Mouse (Mus musculus): ENCODE measurements around the gene Reg3b.
A peak's percentile ranks its signal among the peaks of the same experiment; 100 is the strongest.
"Not testable (repeated sequence)": the region's sequence is repeated elsewhere in the genome, so short reads cannot be mapped to it uniquely, and the experiment has no call there.

Gene Reg3b

DNA sequence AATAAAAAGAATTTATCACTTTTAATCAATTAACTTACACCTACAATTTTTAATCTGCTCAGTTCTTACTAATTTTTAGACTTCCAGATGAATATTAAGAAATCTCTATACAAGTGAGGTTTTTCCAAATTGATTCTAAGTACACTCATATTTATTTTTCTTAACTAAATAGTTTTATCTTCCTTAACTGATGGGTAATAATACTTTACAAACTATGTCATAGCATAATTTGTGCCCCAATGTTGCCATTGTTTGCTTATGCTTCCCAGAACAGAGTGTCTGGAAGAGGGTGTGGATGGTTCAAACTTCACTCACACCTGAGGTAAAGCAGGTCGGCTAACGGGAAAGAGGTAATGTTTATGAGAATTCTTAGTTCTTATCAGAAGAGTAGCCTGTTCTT is at the start of gene Reg3b:
Gene Reg3b (plus strand): TSS at position 301 of the 400 bp plus-strand sequence.
- DNase-seq = no peak

DNA sequence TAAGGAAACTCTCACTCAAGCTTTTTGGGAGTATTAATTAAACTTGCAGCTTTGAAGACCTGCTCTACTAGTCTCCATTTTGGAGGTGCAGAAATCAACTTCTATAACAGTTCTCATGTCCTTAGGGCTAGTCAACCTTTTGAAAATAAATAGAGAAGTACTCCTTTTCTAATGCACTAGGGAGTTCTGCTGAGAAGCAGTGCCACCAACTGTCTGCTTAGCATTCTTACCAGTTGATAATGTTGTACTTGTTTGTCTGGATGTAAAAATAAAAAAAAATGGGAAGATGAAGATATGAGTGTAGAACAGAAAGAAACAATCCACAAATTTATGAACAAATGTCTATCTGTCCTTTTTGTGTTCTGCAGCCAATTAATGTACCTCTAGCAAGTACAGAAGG is 42.7 kb upstream of the Reg3b start:
- DNase-seq = no peak

DNA sequence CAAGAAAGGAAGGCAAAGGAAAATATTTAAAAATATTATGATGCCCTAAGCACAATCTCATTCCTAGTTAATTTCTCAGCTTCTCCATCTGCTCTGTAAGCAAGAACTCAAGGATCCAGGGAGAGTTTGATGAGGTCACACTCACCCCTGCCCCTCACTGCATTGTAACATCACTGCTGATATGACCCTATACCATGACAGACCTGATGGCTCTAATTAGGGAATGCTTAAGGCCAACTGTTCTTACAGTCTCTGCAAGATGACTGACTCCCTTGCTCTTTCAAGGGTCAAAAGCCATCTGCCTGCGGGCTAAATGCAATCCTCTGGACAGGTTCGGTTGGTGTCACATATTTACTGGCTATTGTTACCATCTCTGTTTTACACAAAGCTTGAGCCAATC is 41.3 kb upstream of the Reg3b start:
- DNase-seq = no peak

DNA sequence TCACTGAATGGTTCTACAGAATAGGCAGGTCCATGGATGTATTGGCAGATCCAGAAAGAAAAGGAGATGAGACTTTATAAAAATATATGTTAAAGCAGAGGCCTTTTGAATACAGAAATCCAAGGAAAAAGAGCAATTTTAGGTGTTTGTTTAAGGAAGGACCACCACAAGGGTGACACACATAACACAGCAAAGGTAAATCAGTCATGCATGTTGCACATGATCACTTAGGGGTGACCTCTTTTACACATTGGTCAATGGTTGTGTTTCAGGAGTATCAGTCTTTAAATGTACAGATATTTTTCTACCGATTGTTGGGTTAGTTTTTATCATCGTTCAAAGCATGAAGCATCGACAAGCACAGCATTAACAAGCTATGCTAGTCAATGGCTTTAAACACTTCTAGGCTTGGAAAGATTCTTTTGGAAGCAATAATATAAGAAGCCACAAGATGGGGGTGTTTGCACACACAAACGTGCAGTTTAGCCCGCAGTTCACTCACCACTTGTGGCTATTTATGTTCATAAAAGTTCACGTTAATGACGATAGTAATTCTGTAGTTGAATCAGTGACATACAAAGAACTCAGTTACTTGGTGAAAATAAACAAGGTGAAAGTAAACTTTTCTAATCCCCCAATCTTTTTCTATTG is 38.4 kb upstream of the Reg3b start:
- DNase-seq = no peak

DNA sequence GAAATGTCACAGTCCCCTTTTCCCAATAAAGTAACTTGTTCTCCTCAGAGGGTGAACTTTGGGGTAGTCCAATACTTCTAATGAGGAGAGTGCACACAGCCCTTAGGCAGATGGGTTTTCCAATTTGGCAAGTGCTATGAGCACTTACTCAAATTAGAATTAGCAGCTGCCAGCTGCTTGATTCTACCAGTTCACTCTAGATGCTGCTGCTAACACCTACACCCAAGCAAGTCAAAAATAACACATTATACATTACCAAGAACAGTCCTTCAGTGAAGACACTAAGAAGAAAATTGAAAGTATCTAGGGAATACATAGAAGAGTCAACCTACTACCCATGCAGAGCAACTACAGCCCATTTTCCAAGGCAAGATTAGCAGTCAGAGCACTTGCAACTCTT is 30.2 kb upstream of the Reg3b start:
- DNase-seq = no peak

DNA sequence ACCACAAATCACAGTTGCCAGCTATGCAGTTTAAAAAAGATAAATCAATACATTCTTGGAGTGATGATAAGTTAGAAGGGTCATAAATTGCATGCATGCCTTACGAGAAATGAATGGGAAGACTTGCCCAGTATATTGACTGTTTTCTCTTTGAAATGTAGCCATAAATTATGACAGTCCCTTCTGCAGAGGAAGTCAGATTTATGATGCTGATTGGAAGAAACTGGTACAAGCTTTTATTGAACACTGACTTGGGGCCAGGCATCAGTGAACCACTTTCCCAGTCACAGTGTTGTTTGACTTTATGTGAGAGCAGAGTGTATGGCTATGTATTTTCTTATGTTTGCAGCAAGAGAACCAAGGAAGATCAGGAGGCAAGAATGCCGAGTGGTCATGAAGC is 28.8 kb upstream of the Reg3b start:
- DNase-seq = no peak

DNA sequence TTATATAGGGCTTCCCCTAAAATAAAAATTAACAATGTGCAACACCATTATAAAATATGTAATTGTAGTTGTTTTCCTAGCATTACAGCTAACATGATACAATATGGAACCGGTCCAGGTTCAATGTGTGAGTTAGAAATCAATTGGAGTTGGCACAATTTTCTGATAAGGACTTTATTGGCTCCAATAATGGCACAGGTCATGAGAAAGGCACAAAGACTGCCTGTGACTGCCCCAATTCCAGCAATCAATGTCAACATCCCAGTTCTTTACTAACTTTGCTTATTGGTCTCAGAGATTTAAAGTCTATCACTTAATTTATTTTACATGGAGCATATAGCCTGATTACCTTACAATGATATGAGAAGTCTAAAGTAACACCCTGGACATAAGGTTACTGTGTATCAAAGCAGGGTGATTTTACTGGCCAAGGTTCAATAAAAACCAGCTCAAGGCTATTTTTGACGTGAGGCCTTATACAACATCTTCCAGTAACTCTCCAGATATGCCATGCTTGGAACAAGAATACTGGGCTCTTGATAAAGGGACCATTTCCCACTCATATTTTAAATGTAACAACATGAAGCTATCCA is 8.4 kb upstream of the Reg3b start:
- DNase-seq = no peak

DNA sequence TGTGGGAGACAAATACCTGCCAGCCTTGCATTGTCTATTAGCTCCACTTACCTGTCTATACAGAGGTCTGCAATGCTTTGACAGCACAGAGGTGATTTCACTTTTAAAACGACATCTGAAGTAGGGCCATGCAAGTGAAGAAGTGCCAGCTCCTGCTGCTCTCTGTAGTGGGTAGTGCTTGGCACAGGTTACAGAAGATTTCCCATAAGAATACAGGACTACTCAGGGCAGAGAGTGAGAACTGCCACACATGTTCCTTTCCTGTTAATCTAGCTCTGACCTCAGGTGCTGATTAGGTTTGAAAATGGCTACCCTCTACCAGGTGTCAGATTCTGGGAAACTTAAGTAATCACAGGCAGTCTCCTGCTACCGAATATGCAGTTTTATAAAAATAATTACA is 8.3 kb downstream of the Reg3b start, which contains the start of gene Reg3d:
Gene Reg3d (minus strand): TSS at position 101 of the 400 bp plus-strand sequence.
- peak; percentile 66 for DNase-seq

DNA sequence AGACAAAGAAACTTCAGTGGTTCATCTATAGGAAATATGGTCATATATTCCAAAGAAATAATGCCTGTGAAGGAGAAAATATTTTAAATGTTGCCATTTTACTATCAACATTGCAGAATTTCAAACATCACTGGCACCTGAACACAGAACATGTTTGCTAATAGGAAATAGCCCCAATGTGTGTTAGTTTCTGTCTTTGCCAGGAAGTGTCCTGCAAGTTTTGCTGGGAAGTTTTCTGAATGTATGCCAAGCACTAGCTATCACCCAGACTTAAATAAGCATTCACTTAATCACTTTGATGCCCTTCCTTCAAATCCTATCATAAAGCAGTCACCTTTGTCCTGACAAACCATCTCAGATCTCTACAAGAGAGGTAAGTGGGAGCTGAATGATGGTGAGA is 10.0 kb downstream of the Reg3b start, which contains the start of gene Reg3a:
Gene Reg3a (plus strand): TSS at position 301 of the 400 bp plus-strand sequence.
- no peak for DNase-seq

DNA sequence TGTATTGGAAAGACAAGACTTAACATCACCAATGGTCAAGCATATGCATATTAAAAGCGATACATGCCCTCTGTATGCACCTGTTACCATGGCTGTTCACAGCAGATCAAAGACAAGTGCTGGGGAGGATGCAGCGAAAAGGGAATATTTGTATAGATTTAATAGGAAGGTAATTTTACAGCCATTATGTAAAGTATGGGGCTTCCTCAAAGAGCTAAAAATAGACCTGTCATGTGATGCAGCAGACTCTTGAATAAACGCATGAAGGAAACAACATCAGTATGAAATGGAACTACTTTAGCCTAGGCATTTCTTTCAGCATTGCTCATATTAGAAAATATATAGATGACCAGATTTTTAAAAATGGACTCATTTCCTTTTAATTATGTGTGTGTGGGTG is 15.2 kb downstream of the Reg3b start:
- no peak for DNase-seq

DNA sequence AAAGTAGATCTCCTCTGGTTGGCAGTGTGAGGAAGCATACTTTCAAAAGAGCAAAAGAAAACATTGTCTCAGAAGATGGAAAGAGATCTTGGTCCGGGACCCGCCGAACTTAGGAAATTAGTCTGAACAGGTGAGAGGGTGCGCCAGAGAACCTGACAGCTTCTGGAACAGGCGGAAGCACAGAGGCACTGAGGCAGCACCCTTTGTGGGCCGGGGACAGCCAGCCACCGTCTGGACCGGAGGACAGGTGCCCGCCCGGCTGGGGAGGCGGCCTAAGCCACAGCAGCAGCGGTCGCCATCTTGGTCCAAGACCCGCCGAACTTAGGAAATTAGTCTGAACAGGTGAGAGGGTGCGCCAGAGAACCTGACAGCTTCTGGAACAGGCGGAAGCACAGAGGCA is 24.9 kb downstream of the Reg3b start, which contains the start of gene Reg2:
Gene Reg2 (plus strand): TSS at position 301 of the 400 bp plus-strand sequence.
- not testable (repeated sequence) for DNase-seq

DNA sequence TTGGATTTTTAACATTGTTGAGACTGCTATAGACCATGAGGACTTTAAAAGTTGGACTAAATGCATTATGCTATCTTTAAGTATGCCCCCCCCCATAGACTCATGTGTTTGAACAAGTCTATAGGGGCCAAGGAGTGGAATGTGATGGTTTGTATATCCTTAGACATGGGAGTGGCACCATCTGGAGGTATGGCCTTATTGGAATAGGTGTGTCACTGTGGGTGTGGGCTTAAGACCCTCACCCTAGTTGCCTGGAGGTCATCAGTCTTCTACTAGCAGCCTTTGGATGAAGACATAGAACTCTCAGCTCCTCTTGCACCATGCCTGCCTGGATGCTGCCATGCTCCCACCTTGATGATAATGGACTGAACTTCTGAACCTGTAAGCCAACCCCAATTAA is 52.0 kb downstream of the Reg3b start, which contains the start of gene Reg1:
Gene Reg1 (plus strand): TSS at position 301 of the 400 bp plus-strand sequence.
- not testable (repeated sequence) for DNase-seq
